Mouse (Mus musculus) heart, adult 2 months (tissue): ENCODE data around the gene Them7. TPM values are rescaled to one million over a fixed set of nuclear protein-coding genes. Genes with fewer than 3 reads are reported as not detected.

Source experiments
- DNase-seq, 2 experiments: peaks; one replicate each; pipeline ENCODE4 v3.0.0; 2021
- H3K27ac ChIP-seq: fragments of 200-600 bp; 2 replicates; pipeline ENCODE4 v1.8.1; 2022
- H3K27me3 ChIP-seq: fragments of 200-500 bp; 2 replicates; pipeline ENCODE4 v1.6.1; 2012; ENCODE audit warnings: mild to moderate bottlenecking, low read length, inconsistent platforms, mixed read lengths; ENCODE audit not compliant: control insufficient read depth, insufficient read depth
- H3K36me3 ChIP-seq: fragments of 200-500 bp; 2 replicates; pipeline ENCODE4 v1.6.1; 2012; ENCODE audit warnings: low read length, inconsistent platforms; ENCODE audit not compliant: control insufficient read depth, insufficient read depth
- H3K4me1 ChIP-seq: fragments of 200-500 bp; 2 replicates; pipeline ENCODE4 v1.6.1; 2011; ENCODE audit warnings: low read length; ENCODE audit not compliant: control insufficient read depth, insufficient read depth
- H3K4me3 ChIP-seq: fragments of 200-600 bp; 2 replicates; pipeline ENCODE4 v1.8.1; 2022
- H3K79me2 ChIP-seq: fragments of 200-500 bp; replicated peaks from 2 replicates; pipeline ENCODE4 v1.6.1; 2012; ENCODE audit warnings: mild to moderate bottlenecking, inconsistent platforms, low read length, moderate library complexity, mixed read lengths; ENCODE audit not compliant: control insufficient read depth, insufficient read depth
- H3K9ac ChIP-seq: fragments of 200-500 bp; 2 replicates; pipeline ENCODE4 v1.6.1; 2012; ENCODE audit warnings: low read depth, mild to moderate bottlenecking, control low read depth, inconsistent platforms, low read length, mixed read lengths
- CTCF ChIP-seq: fragments of 200-600 bp; IDR thresholded peaks from 2 replicates; pipeline ENCODE4 v1.8.1; 2022; ENCODE audit warnings: antibody characterized with exemption, mild to moderate bottlenecking, moderate library complexity
- EP300 ChIP-seq: fragments of 200-500 bp; IDR thresholded peaks from 2 replicates; pipeline ENCODE4 v1.6.1; 2011; ENCODE audit warnings: low read depth, low read length, control low read depth; ENCODE audit not compliant: insufficient read depth
- POLR2A ChIP-seq: fragments of 200-500 bp; IDR thresholded peaks from 2 replicates; pipeline ENCODE4 v1.6.1; 2011; ENCODE audit warnings: mild to moderate bottlenecking, low read depth, low read length, control low read depth; ENCODE audit not compliant: insufficient read depth
- WGBS: fragments of 180-500 bp; shearing (Covaris S2); methylation state at CpG from one replicate; pipeline ENCODE4 v1.1.7; 2018; 5-methylcytosine and 5-hydroxymethylcytosine counted together
- intact Hi-C: fragments of 180-260 bp; cut with DNase I; formaldehyde crosslinking; loops from one replicate; pipeline ENCODE4 v1.15.1; 2025
- polyA plus RNA-seq: library from polyadenylated mRNA; depleted of rRNA; stranded (reverse); fragments of >200 nt; gene quantifications from 2 replicates; pipeline ENCODE4 v1.2.3, GENCODE M21; 2012
- total RNA-seq, 2 experiments: library from RNA; stranded (reverse); gene quantifications; 2 replicates each; pipeline ENCODE4 v1.2.3; 2021

Them7 gene
- total and polyA plus RNA-seq, 3 experiments, result 0.27 to 2.9 (median 2.5) TPM

DNA sequence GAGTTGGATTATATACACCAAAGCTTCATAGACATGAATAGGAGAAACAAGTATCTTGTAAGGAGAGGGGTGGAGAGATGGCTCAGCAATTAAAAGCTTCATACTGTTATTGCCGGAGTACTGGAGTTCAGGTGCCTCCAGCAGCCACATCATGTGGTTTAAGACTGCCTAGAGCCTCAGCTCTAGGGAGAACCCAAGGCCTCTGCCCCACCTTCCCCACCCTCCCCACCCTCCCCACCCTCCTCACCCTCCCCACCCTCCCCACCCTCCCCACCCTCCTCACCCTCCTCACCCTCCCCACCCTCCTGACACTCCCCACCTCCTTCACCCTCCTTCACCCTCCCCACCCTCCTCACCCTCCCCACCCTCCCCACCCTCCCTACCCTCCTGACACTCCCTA is 185.1 kb downstream of the Them7 start:
- Histone ChIP-seq H3K79me2 (no peaks in the 10 kb centered on the region), H3K4me3 (no peak overlapping the region), H3K4me1 (no peaks in the 10 kb centered on the region), H3K27ac (no peak overlapping the region), H3K36me3 (no peaks in the 10 kb centered on the region), H3K9ac (no peak overlapping the region), H3K27me3 (no peaks in the 10 kb centered on the region)
- DNase-seq, result no peak
- intact Hi-C loops, result no loop called here
- TF ChIP-seq EP300, result no peak
- TF ChIP-seq CTCF, result no peak
- no peak for TF ChIP-seq POLR2A
- WGBS, result 89% methylated on average over 1 of the region's 1 CpGs

DNA sequence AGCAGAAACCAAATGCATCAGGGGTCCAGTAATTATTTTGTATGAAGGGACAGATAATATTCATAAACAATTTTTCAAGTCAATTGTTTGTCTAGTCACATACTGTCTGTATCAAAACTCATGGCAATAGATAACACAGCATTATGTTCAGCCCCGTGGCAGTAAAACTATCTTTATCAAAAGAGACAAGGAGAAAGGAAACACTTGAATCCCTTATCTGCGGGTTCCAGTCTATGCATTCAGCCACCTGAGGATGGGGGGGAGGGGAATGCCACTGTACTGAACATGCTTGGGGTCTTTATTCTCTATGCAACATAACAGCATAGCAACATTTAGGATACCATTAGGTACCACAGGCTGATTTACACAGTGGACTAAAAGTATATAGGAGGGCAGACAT is 190.2 kb downstream of the Them7 start:
- intact Hi-C loops, result no loop called here
- H3K9ac ChIP-seq, result no peak overlapping the region
- no peaks in the 10 kb centered on the region for H3K79me2 ChIP-seq
- H3K4me3 ChIP-seq, result no peak overlapping the region
- TF ChIP-seq CTCF (no peak), EP300 (no peak), POLR2A (no peak)
- no peak overlapping the region for H3K27ac ChIP-seq
- WGBS, result 29% methylated on average over 2 of the region's 2 CpGs
- no peak for DNase-seq
- peaks cover 1% of the 10 kb centered on the region; the same call in 1 of the 2 replicates for H3K27me3 ChIP-seq
- no peaks in the 10 kb centered on the region for H3K4me1 ChIP-seq
- no peaks in the 10 kb centered on the region for H3K36me3 ChIP-seq

DNA sequence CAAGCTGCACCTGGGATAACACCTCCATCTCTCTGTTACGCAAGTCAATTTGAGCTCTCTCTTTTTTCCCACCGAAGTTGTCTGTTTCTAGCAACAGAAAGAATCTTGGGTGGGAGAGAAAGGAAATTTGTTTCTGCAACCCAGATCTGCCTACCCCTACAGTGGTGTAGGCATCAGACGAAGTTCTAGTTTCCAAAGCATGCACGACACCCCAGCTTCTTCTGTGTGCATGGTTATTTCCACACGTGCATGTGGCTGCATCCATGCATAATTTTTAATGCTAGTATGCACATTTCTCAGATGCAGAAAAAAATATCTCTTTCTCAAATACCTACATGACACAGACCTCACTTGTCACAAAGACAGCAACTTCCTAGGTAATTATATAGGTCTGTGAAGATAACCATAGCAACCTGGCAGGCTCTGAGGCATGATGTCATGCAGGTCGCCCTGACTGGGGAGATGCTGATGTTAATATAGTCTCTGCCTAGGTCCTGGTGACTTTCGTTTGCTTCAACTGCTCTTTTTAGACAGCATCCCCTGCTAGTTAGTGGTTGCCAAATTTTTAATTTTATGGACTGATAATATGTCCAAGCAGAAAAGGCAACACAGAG is 192.0 kb downstream of the Them7 start:
- intact Hi-C loops, result no loop called here
- H3K27me3 ChIP-seq, result peaks cover 1% of the 10 kb centered on the region; the same call in 1 of the 2 replicates
- no peak overlapping the region for H3K27ac ChIP-seq
- WGBS, result 66% methylated on average over 7 of the region's 7 CpGs
- H3K36me3 ChIP-seq, result no peaks in the 10 kb centered on the region
- H3K4me3 ChIP-seq, result no peak overlapping the region
- H3K79me2 ChIP-seq, result no peaks in the 10 kb centered on the region
- TF ChIP-seq POLR2A, result no peak
- H3K4me1 ChIP-seq, result no peaks in the 10 kb centered on the region
- H3K9ac ChIP-seq, result no peak overlapping the region
- no peak for DNase-seq

DNA sequence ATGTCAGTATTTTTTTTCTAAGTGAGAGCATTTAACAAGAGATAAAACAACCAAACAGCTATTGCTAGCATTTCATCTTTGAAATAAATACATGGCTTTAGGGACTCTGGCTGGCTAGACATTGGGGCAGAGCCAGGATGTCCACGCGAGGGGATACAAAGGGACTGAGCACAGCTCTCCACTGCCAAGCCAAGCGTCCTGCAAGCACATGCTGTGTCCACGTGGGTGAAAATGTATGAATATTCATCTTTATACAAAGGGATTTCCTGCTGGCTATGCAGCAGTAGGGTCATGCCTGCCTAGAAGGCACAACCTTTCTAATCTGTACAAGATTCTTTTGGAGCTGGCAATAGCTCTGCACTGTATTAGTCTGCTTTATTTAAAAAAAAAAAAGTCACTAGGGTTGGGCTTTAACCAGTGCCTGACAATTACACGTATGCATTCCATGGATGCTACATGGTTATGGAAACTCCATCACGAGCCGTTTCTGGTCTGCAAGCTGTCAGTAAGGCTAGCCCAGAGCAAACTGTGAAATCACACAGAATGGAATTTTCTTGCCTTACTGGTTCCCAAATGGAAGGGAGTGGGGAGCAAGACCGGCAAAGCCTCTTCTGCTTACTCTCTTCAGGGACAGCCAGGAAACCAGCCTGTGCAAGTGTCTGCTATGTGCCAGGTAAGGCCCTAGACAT is 192.7 kb downstream of the Them7 start:
- Histone ChIP-seq H3K27ac (no peak overlapping the region), H3K9ac (no peak overlapping the region), H3K4me3 (no peak overlapping the region), H3K36me3 (no peaks in the 10 kb centered on the region), H3K27me3 (peaks cover 1% of the 10 kb centered on the region; the same call in 1 of the 2 replicates), H3K4me1 (no peaks in the 10 kb centered on the region), H3K79me2 (no peaks in the 10 kb centered on the region)
- DNase-seq, result no peak
- WGBS, result 44% methylated on average over 8 of the region's 8 CpGs
- intact Hi-C loops, result no loop called here
- TF ChIP-seq EP300, result no peak
- no peak for TF ChIP-seq POLR2A
- no peak for TF ChIP-seq CTCF

DNA sequence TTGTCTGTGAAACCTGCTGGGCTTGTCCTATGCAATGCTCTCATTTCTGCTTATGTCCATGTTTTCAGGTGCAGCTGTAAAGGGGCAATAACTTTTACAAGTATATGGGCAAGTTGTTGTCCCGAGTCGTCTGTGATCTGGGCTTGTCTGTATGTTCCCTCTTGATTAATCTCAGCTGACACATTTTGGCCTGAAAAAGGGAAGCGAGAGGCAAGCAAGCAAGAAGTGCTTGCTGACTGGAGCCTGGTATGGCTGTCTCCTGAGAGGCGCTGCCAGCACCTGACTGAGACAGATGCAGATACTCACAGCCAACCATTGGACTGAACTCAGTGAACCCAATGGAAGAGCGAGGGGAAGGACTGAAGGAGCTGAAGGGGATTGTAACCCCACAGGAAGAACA is 193.5 kb downstream of the Them7 start:
- intact Hi-C loops, result no loop called here
- H3K4me1 ChIP-seq, result no peaks in the 10 kb centered on the region
- H3K36me3 ChIP-seq, result no peaks in the 10 kb centered on the region
- no peaks in the 10 kb centered on the region for H3K79me2 ChIP-seq
- TF ChIP-seq POLR2A (no peak), CTCF (no peak), EP300 (no peak)
- no peak overlapping the region for H3K9ac ChIP-seq
- H3K27ac ChIP-seq, result no peak overlapping the region
- no peak overlapping the region for H3K4me3 ChIP-seq
- DNase-seq, result no peak
- peaks cover 1% of the 10 kb centered on the region; the same call in 1 of the 2 replicates for H3K27me3 ChIP-seq
- WGBS, result 73% methylated on average over 5 of the region's 5 CpGs

DNA sequence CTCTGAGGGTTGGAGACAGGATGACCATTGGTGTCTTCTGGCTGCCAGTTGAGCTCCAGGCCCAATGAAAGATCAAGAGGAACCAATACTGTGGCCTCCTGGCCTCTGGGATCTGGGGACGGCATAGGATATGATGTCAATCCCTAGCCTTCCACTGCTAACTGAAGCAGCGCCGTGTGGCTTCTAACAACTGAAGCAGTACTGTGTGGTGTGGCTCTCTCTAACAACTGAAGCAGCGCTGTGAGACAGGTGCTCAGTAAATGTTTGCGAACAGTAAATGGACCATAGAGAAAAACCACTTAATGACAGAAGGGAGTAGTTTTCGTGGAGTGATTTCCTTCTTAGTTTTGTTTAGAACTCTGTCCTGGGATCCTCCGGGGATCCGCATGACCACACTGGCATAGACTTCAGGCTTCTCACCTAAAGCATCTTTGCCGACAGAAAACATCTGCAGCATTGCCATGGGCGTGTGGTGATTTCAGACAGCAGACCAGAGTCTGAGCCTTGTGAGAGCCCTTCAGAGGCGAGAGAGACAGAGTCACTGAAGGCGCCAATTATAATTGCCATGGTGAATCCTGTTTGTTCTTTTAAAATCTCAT is 194.6 kb downstream of the Them7 start:
- 87% methylated on average over 12 of the region's 12 CpGs for WGBS
- intact Hi-C loops, result no loop called here
- no peaks in the 10 kb centered on the region for H3K36me3 ChIP-seq
- no peak for DNase-seq
- no peaks in the 10 kb centered on the region for H3K79me2 ChIP-seq
- TF ChIP-seq POLR2A (no peak), CTCF (no peak), EP300 (no peak)
- H3K27me3 ChIP-seq, result peaks cover 1% of the 10 kb centered on the region; the same call in 1 of the 2 replicates
- H3K4me1 ChIP-seq, result no peaks in the 10 kb centered on the region
- H3K9ac ChIP-seq, result no peak overlapping the region
- no peak overlapping the region for H3K27ac ChIP-seq
- H3K4me3 ChIP-seq, result no peak overlapping the region
